Mouse (Mus musculus) erythroblast, embryonic 14.5 days (primary cell): ENCODE results near the gene Wwp2. TPM values are rescaled to one million over a fixed set of nuclear protein-coding genes. Genes with fewer than 3 reads are reported as not detected.

ENCODE experiments used
- H3K27me3 ChIP-seq: 2 replicates; pipeline ENCODE4 v1.6.1; 2012; ENCODE audit warnings: inconsistent platforms; ENCODE audit not compliant: control insufficient read depth
- H3K36me3 ChIP-seq: 2 replicates; pipeline ENCODE4 v1.6.1; 2012; ENCODE audit warnings: mild to moderate bottlenecking, inconsistent platforms; ENCODE audit not compliant: control insufficient read depth
- H3K4me1 ChIP-seq: 2 replicates; pipeline ENCODE4 v1.6.1; 2012; ENCODE audit warnings: inconsistent platforms; ENCODE audit not compliant: control insufficient read depth
- H3K4me3 ChIP-seq: replicated peaks from 2 replicates; pipeline ENCODE3; 2012; ENCODE audit warnings: moderate library complexity, mild to moderate bottlenecking, inconsistent platforms
- H3K9me3 ChIP-seq: 2 replicates; pipeline ENCODE4 v1.6.1; 2012; ENCODE audit warnings: low read length, inconsistent platforms, mixed read lengths; ENCODE audit not compliant: control insufficient read depth
- GATA1 ChIP-seq: IDR thresholded peaks from 2 replicates; pipeline ENCODE4 v1.6.1; 2012; ENCODE audit warnings: low read length, inconsistent platforms, mixed read lengths
- TAL1 ChIP-seq: IDR thresholded peaks from 3 replicates; pipeline ENCODE4 v1.6.1; 2012; ENCODE audit warnings: low read length, inconsistent platforms, mixed read lengths
- polyA plus RNA-seq: library from polyadenylated mRNA; stranded (reverse); fragments of >175 nt; gene quantifications from 2 replicates; pipeline ENCODE4 v1.2.3, GENCODE M21; 2012

The Wwp2 gene
- polyA plus RNA-seq, 1 experiment: 11.3 TPM

GRCm38 (mm10) chr8:107447713-107448112 is 11.5 kb downstream of the Wwp2 start:
- Histone ChIP-seq H3K27me3 (no peaks in the 10 kb centered on the region), H3K4me3 (no peak overlapping the region), H3K36me3 (peaks cover 59% of the 10 kb centered on the region), H3K4me1 (peaks cover 54% of the 10 kb centered on the region), H3K9me3 (no peaks in the 10 kb centered on the region)
- no peak for TF ChIP-seq TAL1
- TF ChIP-seq GATA1: no peak

GRCm38 (mm10) chr8:107448382-107448889 is 12.3 kb downstream of the Wwp2 start:
- peaks cover 49% of the 10 kb centered on the region for H3K4me1 ChIP-seq
- no peaks in the 10 kb centered on the region for H3K27me3 ChIP-seq
- H3K36me3 ChIP-seq: peaks cover 59% of the 10 kb centered on the region
- H3K4me3 ChIP-seq: no peak overlapping the region
- TF ChIP-seq GATA1 (no peak), TAL1 (no peak)
- no peaks in the 10 kb centered on the region for H3K9me3 ChIP-seq

- H3K36me3 ChIP-seq: peaks cover 61% of the 10 kb centered on the region
- peaks cover 49% of the 10 kb centered on the region for H3K4me1 ChIP-seq
- H3K27me3 ChIP-seq: no peaks in the 10 kb centered on the region
- no peak overlapping the region for H3K4me3 ChIP-seq
- TF ChIP-seq GATA1 (no peak), TAL1 (no peak)
- no peaks in the 10 kb centered on the region for H3K9me3 ChIP-seq
Measured at GRCm38 (mm10) chr8:107449130-107449529, 13.0 kb downstream of the Wwp2 start.

- no peak overlapping the region for H3K4me3 ChIP-seq
- TF ChIP-seq TAL1: no peak
- no peak for TF ChIP-seq GATA1
- H3K9me3 ChIP-seq: no peaks in the 10 kb centered on the region
- H3K4me1 ChIP-seq: peaks cover 44% of the 10 kb centered on the region
- H3K36me3 ChIP-seq: peaks cover 60% of the 10 kb centered on the region
- H3K27me3 ChIP-seq: no peaks in the 10 kb centered on the region
Measured at GRCm38 (mm10) chr8:107449655-107450054, 13.5 kb downstream of the Wwp2 start.

- Histone ChIP-seq H3K4me3 (no peak overlapping the region), H3K4me1 (peaks cover 35% of the 10 kb centered on the region), H3K36me3 (peaks cover 65% of the 10 kb centered on the region), H3K9me3 (no peaks in the 10 kb centered on the region), H3K27me3 (no peaks in the 10 kb centered on the region)
- TF ChIP-seq TAL1: no peak
- TF ChIP-seq GATA1: no peak
Measured at GRCm38 (mm10) chr8:107451414-107452066, 15.4 kb downstream of the Wwp2 start.

- Histone ChIP-seq H3K4me1 (peaks cover 19% of the 10 kb centered on the region), H3K36me3 (peaks cover 73% of the 10 kb centered on the region), H3K9me3 (no peaks in the 10 kb centered on the region), H3K4me3 (no peak overlapping the region), H3K27me3 (no peaks in the 10 kb centered on the region)
- TF ChIP-seq GATA1 (no peak), TAL1 (no peak)
Measured at GRCm38 (mm10) chr8:107453386-107453785, 17.2 kb downstream of the Wwp2 start.

GRCm38 (mm10) chr8:107455268-107455667 is 19.1 kb downstream of the Wwp2 start:
- Histone ChIP-seq H3K4me3 (no peak overlapping the region), H3K36me3 (peaks cover 82% of the 10 kb centered on the region), H3K27me3 (no peaks in the 10 kb centered on the region), H3K9me3 (no peaks in the 10 kb centered on the region), H3K4me1 (peaks cover 4% of the 10 kb centered on the region; the same call in 1 of the 2 replicates)
- TF ChIP-seq GATA1 (no peak), TAL1 (no peak)

- no peak for TF ChIP-seq GATA1
- TF ChIP-seq TAL1: no peak
- Histone ChIP-seq H3K4me3 (no peak overlapping the region), H3K9me3 (no peaks in the 10 kb centered on the region), H3K36me3 (peaks cover 93% of the 10 kb centered on the region), H3K27me3 (no peaks in the 10 kb centered on the region), H3K4me1 (no peaks in the 10 kb centered on the region; the same call in 1 of the 2 replicates)
Measured at GRCm38 (mm10) chr8:107457725-107458124, 21.6 kb downstream of the Wwp2 start.

- Histone ChIP-seq H3K36me3 (peaks cover 93% of the 10 kb centered on the region), H3K4me3 (no peak overlapping the region), H3K27me3 (no peaks in the 10 kb centered on the region), H3K4me1 (no peaks in the 10 kb centered on the region; the same call in 1 of the 2 replicates), H3K9me3 (no peaks in the 10 kb centered on the region)
- TF ChIP-seq GATA1: no peak
- no peak for TF ChIP-seq TAL1
Measured at GRCm38 (mm10) chr8:107458281-107458680, 22.1 kb downstream of the Wwp2 start.

GRCm38 (mm10) chr8:107462423-107462822 is 26.3 kb downstream of the Wwp2 start:
- Histone ChIP-seq H3K27me3 (no peaks in the 10 kb centered on the region), H3K4me3 (no peak overlapping the region), H3K4me1 (peaks cover 13% of the 10 kb centered on the region), H3K36me3 (peaks cover 94% of the 10 kb centered on the region), H3K9me3 (no peaks in the 10 kb centered on the region)
- TF ChIP-seq GATA1: no peak
- no peak for TF ChIP-seq TAL1
